Mouse (Mus musculus): ENCODE data around the gene Gopc. TPM values are rescaled to one million over a fixed set of nuclear protein-coding genes. Genes with fewer than 3 reads are reported as not detected.
A peak's percentile ranks its signal among the peaks of the same experiment; 100 is the strongest.
"Not testable (repeated sequence)": the region's sequence is repeated elsewhere in the genome, so short reads cannot be mapped to it uniquely, and the experiment has no call there.

The Gopc gene
- total RNA-seq, 2 experiments from 2014 or later: 19.2 to 19.6 TPM

DNA sequence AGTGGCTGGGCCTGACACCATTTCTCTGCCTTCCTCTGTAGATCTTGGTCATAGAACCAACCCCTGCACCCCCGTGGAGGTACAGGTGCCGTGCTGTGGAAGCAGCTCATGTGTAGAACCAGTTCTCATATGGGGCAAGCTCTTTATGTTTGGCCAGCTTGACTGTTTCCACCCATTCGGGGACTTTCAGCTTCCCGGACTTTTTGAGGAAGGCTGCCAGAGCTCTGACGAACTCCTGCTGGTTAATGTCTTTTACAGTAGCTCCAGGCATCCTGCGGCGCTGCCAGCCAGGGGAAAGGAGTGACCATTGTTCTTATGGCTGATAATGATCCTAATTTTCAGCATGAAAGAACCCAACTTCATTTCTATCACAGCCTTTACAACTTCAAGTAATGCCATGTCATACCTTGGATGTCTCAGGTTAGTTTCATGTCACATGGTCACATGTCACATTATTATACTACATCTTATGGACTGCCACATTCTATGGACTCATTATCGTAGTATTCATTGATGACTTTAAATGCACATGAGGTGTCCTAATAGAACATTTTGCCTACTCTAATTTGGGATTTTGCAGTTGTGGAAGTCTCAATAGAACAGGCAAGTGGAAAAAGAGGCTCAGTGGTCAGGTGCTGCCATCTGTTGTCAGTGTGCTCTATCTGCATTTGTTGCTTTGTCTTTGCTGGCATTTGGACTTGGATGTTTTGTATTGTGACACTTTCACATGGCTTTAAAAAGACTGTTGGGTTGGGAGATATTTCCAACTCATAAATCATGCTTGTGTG is 3.1 kb upstream of the Gopc start:
- DNase-seq: peak; percentile 65

GRCm38 (mm10) chr10:52383522-52383921 is 1.6 kb upstream of the Gopc start:
- DNase-seq: no peak

GRCm38 (mm10) chr10:52383022-52383421 is 1.1 kb upstream of the Gopc start:
- no peak for DNase-seq

DNA sequence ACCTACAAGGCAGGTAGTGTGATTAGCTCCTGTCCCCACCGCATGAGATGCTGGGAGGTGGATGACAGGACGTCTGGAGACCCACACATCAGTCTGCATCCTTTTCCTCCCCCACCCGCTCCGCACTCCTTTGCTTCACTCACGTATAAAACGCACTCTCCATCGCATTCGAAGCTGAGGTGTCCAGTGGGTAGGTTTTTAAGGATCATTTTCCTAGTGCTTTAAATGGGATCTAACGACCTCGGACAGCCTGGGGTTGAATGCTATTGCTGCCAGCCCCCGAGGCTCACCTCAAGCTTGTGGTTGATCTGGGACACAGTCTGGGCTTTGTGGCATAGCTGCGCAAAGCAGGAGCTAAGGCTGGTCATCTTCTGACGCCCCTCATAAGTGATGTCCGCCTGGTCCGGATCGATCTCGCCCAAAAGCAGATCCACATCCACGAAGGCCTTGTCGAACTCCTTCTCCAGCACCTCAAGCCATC is 563 bp downstream of the Gopc start:
- DNase-seq: no peak

GRCm38 (mm10) chr10:52377813-52378212 is 4.1 kb downstream of the Gopc start:
- no peak for DNase-seq

- no peak for DNase-seq
Observed at GRCm38 (mm10) chr10:52376422-52376821, 5.5 kb downstream of the Gopc start.

DNA sequence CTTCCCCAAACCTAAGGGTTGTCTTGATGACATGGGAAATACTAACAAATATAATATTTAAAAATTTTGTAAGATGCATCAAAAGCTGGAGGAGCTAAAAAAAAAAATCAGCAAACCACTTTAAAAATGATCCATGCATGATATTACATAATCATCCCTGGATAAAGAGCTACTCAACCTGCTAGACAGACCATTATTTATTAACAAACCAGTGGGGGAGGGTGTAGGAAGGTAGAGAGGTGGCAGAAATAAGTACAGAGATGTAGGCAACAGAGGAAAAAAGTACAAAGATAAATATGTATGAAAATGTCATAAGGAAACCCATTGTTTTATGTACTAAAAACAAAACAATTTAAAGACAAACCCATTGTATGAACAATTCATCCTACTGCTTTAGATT is 7.3 kb downstream of the Gopc start:
- no peak for DNase-seq

DNA sequence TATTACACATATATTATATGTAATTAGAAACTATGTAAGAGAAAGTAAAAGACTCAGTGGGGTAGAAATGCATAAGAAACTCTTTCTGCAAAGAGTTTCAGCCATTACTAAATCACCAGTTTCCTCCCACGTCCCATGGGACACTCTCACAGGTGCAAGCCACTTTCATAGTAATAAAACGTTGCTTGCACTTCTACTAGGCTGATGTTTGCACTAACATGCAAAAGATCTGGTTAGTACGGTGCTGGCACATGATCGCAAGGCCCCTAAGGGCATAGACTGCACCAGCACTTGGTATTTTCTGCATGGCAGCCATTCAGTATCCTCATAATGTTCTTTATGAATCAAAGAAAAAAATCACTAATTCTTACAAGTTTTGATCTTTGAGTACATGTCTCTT is 8.1 kb downstream of the Gopc start:
- no peak for DNase-seq

- no peak for DNase-seq
Observed at GRCm38 (mm10) chr10:52368376-52368775, 13.5 kb downstream of the Gopc start.

- DNase-seq: no peak
Observed at GRCm38 (mm10) chr10:52360862-52361609, 20.9 kb downstream of the Gopc start.

GRCm38 (mm10) chr10:52360241-52360735 is 21.6 kb downstream of the Gopc start:
- DNase-seq: no peak

- no peak for DNase-seq
Observed at GRCm38 (mm10) chr10:52358467-52358866, 23.5 kb downstream of the Gopc start, which contains the start of gene Gm26741. Gm26741 (plus strand) TSS chr10:52358767.

DNA sequence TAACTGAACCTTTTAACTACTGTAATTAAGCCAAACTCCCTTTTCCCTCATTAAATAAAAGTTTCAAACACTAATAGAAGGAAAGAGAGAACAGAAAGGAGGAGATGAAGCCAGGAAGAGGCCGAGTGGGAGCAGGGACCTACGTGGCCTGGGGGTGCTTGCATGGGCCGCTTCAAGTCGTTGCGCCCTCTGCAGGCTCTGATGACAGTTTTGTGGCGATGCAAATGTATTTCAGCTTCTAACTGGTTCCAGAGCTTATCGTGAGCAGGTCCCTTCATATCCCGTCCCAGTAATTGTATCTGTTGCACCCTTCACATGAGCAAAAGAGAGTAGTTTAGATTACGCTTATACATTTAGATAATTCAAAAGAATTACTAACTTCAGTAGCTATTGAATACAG is 28.7 kb downstream of the Gopc start:
- DNase-seq: no peak

DNA sequence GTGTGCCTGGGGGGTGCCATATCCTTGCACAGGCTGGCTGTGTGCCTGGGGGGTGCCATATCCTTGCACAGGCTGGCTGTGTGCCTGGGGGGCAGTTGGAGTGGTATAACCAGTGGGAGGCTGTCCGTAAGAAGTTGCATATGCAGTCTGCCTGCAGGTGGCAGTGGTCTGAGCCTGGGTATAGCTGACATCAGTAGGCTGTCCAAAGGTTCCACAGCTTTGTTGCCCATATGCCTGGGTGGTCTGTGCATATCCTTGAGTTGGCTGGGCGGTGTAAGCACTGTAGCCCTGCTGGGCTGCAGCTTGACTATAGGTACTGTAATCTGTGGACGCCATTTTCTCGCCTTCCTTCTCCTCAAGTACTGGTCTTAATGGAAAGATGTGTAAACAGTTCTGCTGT is 38.6 kb downstream of the Gopc start:
- not testable (repeated sequence) for DNase-seq

- DNase-seq: peak; percentile 56
Observed at GRCm38 (mm10) chr10:52331007-52331406, 50.9 kb downstream of the Gopc start.

- no peak for DNase-seq
Observed at GRCm38 (mm10) chr10:52321918-52322317, 60.0 kb downstream of the Gopc start.

- no peak for DNase-seq
Observed at GRCm38 (mm10) chr10:52319506-52320286, 62.2 kb downstream of the Gopc start.

DNA sequence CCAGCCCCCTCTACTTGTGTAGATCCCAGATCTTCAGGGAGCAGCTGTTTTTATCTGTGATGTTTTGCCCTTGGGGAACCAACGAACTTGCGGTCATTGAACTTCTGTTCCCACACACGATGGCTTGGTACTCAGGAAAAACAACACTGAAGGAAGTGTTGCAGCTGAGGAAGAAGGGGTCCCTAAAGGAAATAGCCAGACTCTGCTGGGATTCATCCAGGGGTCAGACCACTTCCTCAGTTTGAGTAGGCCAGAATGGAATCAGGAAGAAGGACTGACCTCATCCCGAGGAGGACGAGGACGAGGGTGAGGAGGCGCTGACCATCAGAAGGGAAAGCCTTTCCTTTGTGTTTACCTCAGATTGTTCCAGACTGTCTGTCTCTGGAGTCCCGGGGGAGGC is 72.7 kb downstream of the Gopc start:
- DNase-seq: peak; percentile 60

DNA sequence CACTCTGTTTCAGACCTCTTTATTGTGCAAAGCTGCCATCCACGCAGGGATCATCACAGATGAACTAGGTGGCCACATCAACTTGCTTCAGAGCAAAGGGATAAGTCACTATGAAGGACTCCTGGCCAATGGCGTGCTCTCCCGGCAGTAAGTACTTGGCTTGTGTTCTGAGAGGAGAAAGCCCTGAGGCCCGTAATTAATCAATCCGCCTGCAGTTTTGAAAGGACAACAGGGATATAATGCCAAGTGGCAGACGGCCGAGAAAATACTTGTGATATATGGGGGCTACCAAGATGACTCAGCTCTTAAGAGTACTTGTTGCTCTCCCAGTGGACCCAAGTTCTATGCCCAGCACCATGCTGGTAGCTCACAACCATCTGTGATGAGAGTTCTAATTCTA is 77.3 kb downstream of the Gopc start:
- DNase-seq: no peak

GRCm38 (mm10) chr10:52302271-52302670 is 79.7 kb downstream of the Gopc start:
- DNase-seq: no peak

DNA sequence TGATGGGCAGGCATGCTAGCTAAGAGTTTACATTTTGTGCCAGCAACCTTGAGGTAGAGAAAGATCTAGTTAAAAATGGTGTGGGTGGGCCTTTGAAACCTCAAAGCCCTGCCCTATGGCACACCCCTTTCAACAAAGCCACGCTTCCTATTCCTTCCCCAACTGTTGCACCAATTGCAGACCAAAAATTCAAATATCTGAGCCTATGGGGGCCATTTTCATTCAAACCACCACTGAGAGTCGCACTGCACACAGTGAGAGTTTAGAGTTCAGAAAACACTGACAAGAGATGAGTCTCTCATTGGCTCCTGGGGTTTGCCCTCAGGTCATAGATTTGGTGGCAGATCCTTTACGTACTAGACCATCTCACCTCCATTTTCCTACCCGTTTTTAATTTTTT is 80.2 kb downstream of the Gopc start:
- no peak for DNase-seq

DNA sequence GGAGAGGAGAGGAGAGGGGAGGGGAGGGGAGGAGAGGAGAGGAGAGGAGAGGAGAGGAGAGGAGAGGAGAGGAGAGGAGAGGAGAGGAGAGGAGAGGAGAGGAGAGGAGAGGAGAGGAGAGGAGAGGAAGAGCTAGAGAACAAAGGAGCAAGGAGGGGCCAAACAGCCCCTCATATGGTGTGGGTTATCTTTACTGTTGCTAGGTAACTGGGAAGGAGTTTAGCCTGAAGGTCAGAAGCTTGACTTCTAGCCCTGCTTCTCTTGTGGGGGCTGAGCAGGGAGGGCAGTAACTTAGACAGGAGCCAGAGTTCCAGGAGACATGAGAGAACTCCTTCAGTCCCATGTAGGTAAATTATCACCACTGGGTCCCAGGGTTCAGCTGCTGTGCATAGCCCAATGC is 83.4 kb downstream of the Gopc start:
- not testable (repeated sequence) for DNase-seq

DNA sequence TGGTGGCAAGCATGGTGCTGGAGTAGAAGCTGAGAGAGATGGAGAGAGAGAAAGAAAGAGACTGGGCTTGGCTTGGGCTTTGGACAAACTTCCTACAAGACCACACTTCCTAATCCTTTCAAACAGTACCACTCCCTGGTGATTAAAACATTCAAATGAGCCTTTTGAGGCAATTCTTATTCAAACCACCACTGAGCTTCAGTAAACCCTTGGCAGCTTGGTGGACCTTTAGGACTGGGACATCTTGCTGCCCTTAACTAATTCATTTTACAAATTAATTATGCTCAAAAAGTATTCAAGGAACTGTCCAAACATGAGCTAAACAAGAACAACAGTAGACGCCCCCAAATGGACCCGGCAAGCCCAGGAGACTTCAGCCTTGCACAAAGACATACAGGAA is 86.0 kb downstream of the Gopc start:
- DNase-seq: no peak
